Mouse (Mus musculus) heart, adult 2 months (tissue): ENCODE measurements around the gene Ihh. TPM values are rescaled to one million over a fixed set of nuclear protein-coding genes. Genes with fewer than 3 reads are reported as not detected.
A peak's percentile ranks its signal among the peaks of the same experiment; 100 is the strongest.

Experiments
- DNase-seq, 2 experiments: peaks; one replicate each; pipeline ENCODE4 v3.0.0; 2021
- H3K27ac ChIP-seq: fragments of 200-600 bp; 2 replicates; pipeline ENCODE4 v1.8.1; 2022
- H3K27me3 ChIP-seq: fragments of 200-500 bp; 2 replicates; pipeline ENCODE4 v1.6.1; 2012; ENCODE audit warnings: mild to moderate bottlenecking, low read length, inconsistent platforms, mixed read lengths; ENCODE audit not compliant: control insufficient read depth, insufficient read depth
- H3K36me3 ChIP-seq: fragments of 200-500 bp; 2 replicates; pipeline ENCODE4 v1.6.1; 2012; ENCODE audit warnings: low read length, inconsistent platforms; ENCODE audit not compliant: control insufficient read depth, insufficient read depth
- H3K4me1 ChIP-seq: fragments of 200-500 bp; 2 replicates; pipeline ENCODE4 v1.6.1; 2011; ENCODE audit warnings: low read length; ENCODE audit not compliant: control insufficient read depth, insufficient read depth
- H3K4me3 ChIP-seq: fragments of 200-600 bp; 2 replicates; pipeline ENCODE4 v1.8.1; 2022
- H3K79me2 ChIP-seq: fragments of 200-500 bp; replicated peaks from 2 replicates; pipeline ENCODE4 v1.6.1; 2012; ENCODE audit warnings: mild to moderate bottlenecking, inconsistent platforms, low read length, moderate library complexity, mixed read lengths; ENCODE audit not compliant: control insufficient read depth, insufficient read depth
- H3K9ac ChIP-seq: fragments of 200-500 bp; 2 replicates; pipeline ENCODE4 v1.6.1; 2012; ENCODE audit warnings: low read depth, mild to moderate bottlenecking, control low read depth, inconsistent platforms, low read length, mixed read lengths
- CTCF ChIP-seq: fragments of 200-600 bp; IDR thresholded peaks from 2 replicates; pipeline ENCODE4 v1.8.1; 2022; ENCODE audit warnings: antibody characterized with exemption, mild to moderate bottlenecking, moderate library complexity
- EP300 ChIP-seq: fragments of 200-500 bp; IDR thresholded peaks from 2 replicates; pipeline ENCODE4 v1.6.1; 2011; ENCODE audit warnings: low read depth, low read length, control low read depth; ENCODE audit not compliant: insufficient read depth
- POLR2A ChIP-seq: fragments of 200-500 bp; IDR thresholded peaks from 2 replicates; pipeline ENCODE4 v1.6.1; 2011; ENCODE audit warnings: mild to moderate bottlenecking, low read depth, low read length, control low read depth; ENCODE audit not compliant: insufficient read depth
- WGBS: fragments of 180-500 bp; shearing (Covaris S2); methylation state at CpG from one replicate; pipeline ENCODE4 v1.1.7; 2018; 5-methylcytosine and 5-hydroxymethylcytosine counted together
- intact Hi-C: fragments of 180-260 bp; cut with DNase I; formaldehyde crosslinking; loops from one replicate; pipeline ENCODE4 v1.15.1; 2025
- microRNA-seq, 2 experiments: library from miRNA; unstranded; fragments of <30 nt; microRNA quantifications; one replicate each; pipeline ENCODE4 v1.2.0; 2021
- polyA plus RNA-seq: library from polyadenylated mRNA; depleted of rRNA; stranded (reverse); fragments of >200 nt; gene quantifications from 2 replicates; pipeline ENCODE4 v1.2.3, GENCODE M21; 2012; rRNA removed
- total RNA-seq, 2 experiments: library from RNA; stranded (reverse); gene quantifications; 2 replicates each; pipeline ENCODE4 v1.2.3; 2021

The Ihh gene
- total and polyA plus RNA-seq, 3 experiments: 0.04 to 0.16 (median 0.14) TPM

- Histone ChIP-seq H3K4me3 (no peak overlapping the region), H3K27me3 (peaks cover 9% of the 10 kb centered on the region), H3K9ac (no peak overlapping the region), H3K79me2 (no peaks in the 10 kb centered on the region), H3K36me3 (no peaks in the 10 kb centered on the region), H3K27ac (no peak overlapping the region), H3K4me1 (no peaks in the 10 kb centered on the region)
- TF ChIP-seq CTCF (no peak), EP300 (no peak), POLR2A (no peak)
- WGBS: 16% methylated on average over 6 of the region's 6 CpGs
- intact Hi-C loops: no loop called here
- no peak for DNase-seq
Observed at GRCm38 (mm10) chr1:74902191-74902590, 49.3 kb downstream of the Ihh start.

GRCm38 (mm10) chr1:74901686-74902085, 49.8 kb downstream of the Ihh start:
- Histone ChIP-seq H3K27ac (no peak overlapping the region), H3K36me3 (no peaks in the 10 kb centered on the region), H3K79me2 (no peaks in the 10 kb centered on the region), H3K4me1 (no peaks in the 10 kb centered on the region), H3K4me3 (no peak overlapping the region), H3K9ac (no peak overlapping the region), H3K27me3 (peaks cover 9% of the 10 kb centered on the region)
- TF ChIP-seq POLR2A: no peak
- peak; percentile 72 for TF ChIP-seq CTCF
- no peak for TF ChIP-seq EP300
- WGBS: 3% methylated on average over 3 of the region's 3 CpGs
- intact Hi-C loops: no loop called here
- DNase-seq: no peak

GRCm38 (mm10) chr1:74900341-74901285, 50.9 kb downstream of the Ihh start:
- H3K4me1 ChIP-seq: no peaks in the 10 kb centered on the region
- 3% methylated on average over 66 of the region's 66 CpGs for WGBS
- H3K27ac ChIP-seq: no peak overlapping the region
- intact Hi-C loops: no loop called here
- TF ChIP-seq CTCF: no peak
- no peak for TF ChIP-seq EP300
- TF ChIP-seq POLR2A: no peak
- H3K36me3 ChIP-seq: no peaks in the 10 kb centered on the region
- no peak overlapping the region for H3K4me3 ChIP-seq
- no peaks in the 10 kb centered on the region for H3K79me2 ChIP-seq
- DNase-seq: no peak
- peaks cover 9% of the 10 kb centered on the region for H3K27me3 ChIP-seq
- H3K9ac ChIP-seq: no peak overlapping the region

- H3K4me1 ChIP-seq: no peaks in the 10 kb centered on the region
- H3K79me2 ChIP-seq: no peaks in the 10 kb centered on the region
- TF ChIP-seq POLR2A (no peak), CTCF (no peak), EP300 (no peak)
- H3K4me3 ChIP-seq: no peak overlapping the region
- no peak for DNase-seq
- no peaks in the 10 kb centered on the region for H3K36me3 ChIP-seq
- whole genome bisulfite sequencing: 8% methylated on average over 9 of the region's 10 CpGs
- H3K27ac ChIP-seq: no peak overlapping the region
- H3K27me3 ChIP-seq: peaks cover 9% of the 10 kb centered on the region
- intact Hi-C loops: no loop called here
- no peak overlapping the region for H3K9ac ChIP-seq
Observed at GRCm38 (mm10) chr1:74898656-74899431, 52.6 kb downstream of the Ihh start.

GRCm38 (mm10) chr1:74897976-74898375, 53.5 kb downstream of the Ihh start:
- TF ChIP-seq CTCF (no peak), POLR2A (no peak), EP300 (no peak)
- no peak for DNase-seq
- Histone ChIP-seq H3K27ac (no peak overlapping the region), H3K4me3 (no peak overlapping the region), H3K27me3 (peaks cover 11% of the 10 kb centered on the region), H3K9ac (no peak overlapping the region), H3K4me1 (no peaks in the 10 kb centered on the region), H3K36me3 (no peaks in the 10 kb centered on the region), H3K79me2 (no peaks in the 10 kb centered on the region)
- intact Hi-C loops: no loop called here
- WGBS: 7% methylated on average over 7 of the region's 7 CpGs

Small RNA genes lying within 50 kb of the gene (microRNA-seq; reads per million reads assigned to microRNA genes)
- 13.5 to 28.6 reads per million in 2 experiments for gene Mir375

Other genes starting within 250 kb of the Ihh start
- gene Cyp27a1, start 238.1 kb downstream of the Ihh start, total RNA-seq: 10 to 100 TPM; 10.1 to 18.1 TPM
- gene Cyp27a1, start 238.1 kb downstream of the Ihh start, polyA plus RNA-seq: 17.0 and 22.2 TPM in 2 replicates
- gene Prkag3, start 202.5 kb downstream of the Ihh start, total RNA-seq: 1 to 10 TPM; 1.1 to 1.3 TPM
- gene Prkag3, start 202.5 kb downstream of the Ihh start, polyA plus RNA-seq: 2.1 and 3.0 TPM in 2 replicates
- under 1 TPM; 0.32 to 0.70 TPM for gene Wnt6, start 179.8 kb downstream of the Ihh start, total RNA-seq
- 0.38 and 0.39 TPM in 2 replicates for gene Wnt6, start 179.8 kb downstream of the Ihh start, polyA plus RNA-seq
- gene Wnt10a, start 160.2 kb downstream of the Ihh start, total RNA-seq: not detected
- gene Wnt10a, start 160.2 kb downstream of the Ihh start, polyA plus RNA-seq: not detected in 2 replicates
- under 1 TPM in 1 of 2 experiments, not detected in 1; 0.07 TPM for gene Cdk5r2, start 96.7 kb downstream of the Ihh start, total RNA-seq
- gene Cdk5r2, start 96.7 kb downstream of the Ihh start, polyA plus RNA-seq: 0.06 and 0.15 TPM in 2 replicates
- gene Fev, start 66.3 kb downstream of the Ihh start, total RNA-seq: not detected
- 0.10 TPM in 1 of 2 replicates, not detected in the other for gene Fev, start 66.3 kb downstream of the Ihh start, polyA plus RNA-seq
- gene Cryba2, start 58.5 kb downstream of the Ihh start, total RNA-seq: not detected
- 0.16 TPM in 1 of 2 replicates, not detected in the other for gene Cryba2, start 58.5 kb downstream of the Ihh start, polyA plus RNA-seq
- gene Cfap65, start 16.1 kb downstream of the Ihh start, total RNA-seq: not detected
- gene Cfap65, start 16.1 kb downstream of the Ihh start, polyA plus RNA-seq: 0.03 and 2.3 TPM in 2 replicates
- gene Nhej1, start 173.5 kb upstream of the Ihh start, total RNA-seq: 1 to 10 TPM; 3.6 to 4.7 TPM
- 3.9 and 4.0 TPM in 2 replicates for gene Nhej1, start 173.5 kb upstream of the Ihh start, polyA plus RNA-seq
- 1 to 10 TPM in 1 of 2 experiments, under 1 TPM in 1; 0.34 to 1.0 TPM for gene Slc23a3, start 182.2 kb upstream of the Ihh start, total RNA-seq
- gene Slc23a3, start 182.2 kb upstream of the Ihh start, polyA plus RNA-seq: 1.7 and 1.8 TPM in 2 replicates
- gene Cnppd1, start 191.0 kb upstream of the Ihh start, total RNA-seq: 10 to 100 TPM; 20.7 to 21.8 TPM
- gene Cnppd1, start 191.0 kb upstream of the Ihh start, polyA plus RNA-seq: 25.7 and 26.3 TPM in 2 replicates
- 10 to 100 TPM; 20.3 to 20.5 TPM for gene Retreg2, start 191.1 kb upstream of the Ihh start, total RNA-seq
- gene Retreg2, start 191.1 kb upstream of the Ihh start, polyA plus RNA-seq: 35.7 and 51.7 TPM in 2 replicates
- 10 to 100 TPM; 13.2 to 17.4 TPM for gene Zfand2b, start 217.0 kb upstream of the Ihh start, total RNA-seq
- 31.4 and 34.9 TPM in 2 replicates for gene Zfand2b, start 217.0 kb upstream of the Ihh start, polyA plus RNA-seq
- 10 to 100 TPM; 26.6 to 29.1 TPM for gene Abcb6, start 228.7 kb upstream of the Ihh start, total RNA-seq
- 25.2 and 30.3 TPM in 2 replicates for gene Abcb6, start 228.7 kb upstream of the Ihh start, polyA plus RNA-seq
- 10 to 100 TPM in 1 of 2 experiments, 1 to 10 TPM in 1; 8.7 to 11.2 TPM for gene Ankzf1, start 240.5 kb upstream of the Ihh start, total RNA-seq
- gene Ankzf1, start 240.5 kb upstream of the Ihh start, polyA plus RNA-seq: 15.1 and 18.9 TPM in 2 replicates
- gene Atg9a, start 240.5 kb upstream of the Ihh start, total RNA-seq: 10 to 100 TPM; 63.8 to 73.5 TPM
- gene Atg9a, start 240.5 kb upstream of the Ihh start, polyA plus RNA-seq: 93.0 and 109 TPM in 2 replicates